Mouse (Mus musculus) testis, adult 2 months (tissue): ENCODE results near the gene Myh9. TPM values are rescaled to one million over a fixed set of nuclear protein-coding genes. Genes with fewer than 3 reads are reported as not detected.

Experiments used
- H3K27ac ChIP-seq: fragments of 200-500 bp; 2 replicates; pipeline ENCODE4 v1.5.1; 2012; ENCODE audit warnings: low read depth, low read length; ENCODE audit not compliant: control insufficient read depth, insufficient read depth
- H3K27me3 ChIP-seq: fragments of 200-500 bp; 2 replicates; pipeline ENCODE4 v1.6.1; 2012; ENCODE audit warnings: mild to moderate bottlenecking, low read length, moderate library complexity; ENCODE audit not compliant: control insufficient read depth, insufficient read depth
- H3K36me3 ChIP-seq: fragments of 200-500 bp; 2 replicates; pipeline ENCODE4 v1.6.1; 2012; ENCODE audit warnings: mild to moderate bottlenecking, low read length; ENCODE audit not compliant: control insufficient read depth, insufficient read depth
- H3K4me1 ChIP-seq: fragments of 200-500 bp; 2 replicates; pipeline ENCODE4 v1.6.1; 2012; ENCODE audit warnings: low read length; ENCODE audit not compliant: control insufficient read depth, insufficient read depth
- H3K4me3 ChIP-seq: fragments of 200-500 bp; 2 replicates; pipeline ENCODE4 v1.5.1; 2012; ENCODE audit warnings: low read depth, mild to moderate bottlenecking, low read length, moderate library complexity, mixed read lengths; ENCODE audit not compliant: control insufficient read depth
- CTCF ChIP-seq: fragments of 200-500 bp; IDR thresholded peaks from 2 replicates; pipeline ENCODE4 v1.5.1; 2012; ENCODE audit warnings: low read depth, mild to moderate bottlenecking, inconsistent platforms, low read length, moderate library complexity; ENCODE audit not compliant: control insufficient read depth, insufficient read depth, insufficient replicate concordance
- POLR2A ChIP-seq: fragments of 200-500 bp; IDR thresholded peaks from 2 replicates; pipeline ENCODE4 v1.6.1; 2012; ENCODE audit warnings: low read depth, mild to moderate bottlenecking, inconsistent platforms, low read length, moderate library complexity; ENCODE audit not compliant: control insufficient read depth
- polyA plus RNA-seq: library from polyadenylated mRNA; depleted of rRNA; stranded (reverse); fragments of >200 nt; gene quantifications from 2 replicates; pipeline ENCODE4 v1.2.3, GENCODE M21; 2012

The Myh9 gene
- polyA plus RNA-seq, 1 experiment: 4.5 TPM

- H3K27me3 ChIP-seq: no peaks in the 10 kb centered on the region
- peaks cover 4% of the 10 kb centered on the region for H3K4me1 ChIP-seq
- no peak overlapping the region for H3K27ac ChIP-seq
- H3K4me3 ChIP-seq: no peak overlapping the region
- TF ChIP-seq CTCF (no peak), POLR2A (no peak)
- H3K36me3 ChIP-seq: no peaks in the 10 kb centered on the region
Observed at GRCm38 (mm10) chr15:77794138-77794907, 47.7 kb downstream of the Myh9 start.

DNA sequence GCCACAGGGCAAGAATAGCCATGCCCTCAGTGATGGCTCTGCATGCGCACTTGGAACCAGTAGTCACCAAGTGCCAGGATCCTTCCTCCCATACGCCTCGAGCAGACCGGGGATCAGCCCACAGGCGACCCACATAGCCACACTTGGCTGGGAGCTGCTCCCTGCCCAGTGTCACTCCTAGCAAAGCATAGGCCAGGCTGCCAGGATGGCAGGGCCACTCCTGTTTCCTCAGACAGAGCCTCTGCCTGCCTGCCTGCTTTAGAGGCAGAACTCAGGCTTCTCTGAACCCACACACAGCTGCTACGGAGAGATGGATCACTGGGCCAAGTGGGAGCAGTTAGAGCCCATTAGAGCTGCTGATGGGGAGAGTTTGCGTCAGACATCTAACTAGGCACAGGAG is 48.4 kb downstream of the Myh9 start:
- H3K4me3 ChIP-seq: no peak overlapping the region
- no peak for TF ChIP-seq POLR2A
- TF ChIP-seq CTCF: no peak
- H3K36me3 ChIP-seq: no peaks in the 10 kb centered on the region
- H3K27me3 ChIP-seq: no peaks in the 10 kb centered on the region
- no peak overlapping the region for H3K27ac ChIP-seq
- H3K4me1 ChIP-seq: peaks cover 2% of the 10 kb centered on the region

GRCm38 (mm10) chr15:77793094-77793493 is 48.9 kb downstream of the Myh9 start:
- peaks cover 2% of the 10 kb centered on the region for H3K4me1 ChIP-seq
- TF ChIP-seq POLR2A (no peak), CTCF (no peak)
- H3K36me3 ChIP-seq: no peaks in the 10 kb centered on the region
- no peak overlapping the region for H3K4me3 ChIP-seq
- no peaks in the 10 kb centered on the region for H3K27me3 ChIP-seq
- no peak overlapping the region for H3K27ac ChIP-seq

DNA sequence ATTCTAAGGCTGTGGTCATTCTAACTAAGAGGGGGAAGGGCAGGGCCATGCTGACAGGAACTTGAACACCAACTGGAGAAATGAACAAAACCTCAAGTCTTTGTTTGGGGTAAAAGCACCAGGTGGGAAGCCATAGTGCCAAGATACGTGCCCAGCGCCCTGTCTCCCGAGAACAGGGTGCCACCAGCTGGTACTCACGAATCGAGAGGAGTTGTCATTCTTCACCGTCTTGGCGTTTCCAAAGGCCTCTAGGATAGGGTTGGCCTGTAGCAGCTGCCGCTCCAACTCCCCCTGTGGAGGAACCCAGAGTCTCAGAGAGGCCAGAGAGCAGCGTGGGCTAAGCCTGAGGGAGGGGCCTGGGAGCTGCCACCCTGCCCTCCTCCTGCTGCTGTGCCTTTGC is 49.9 kb downstream of the Myh9 start:
- Histone ChIP-seq H3K27me3 (no peaks in the 10 kb centered on the region), H3K27ac (no peak overlapping the region), H3K36me3 (no peaks in the 10 kb centered on the region), H3K4me1 (peaks cover 4% of the 10 kb centered on the region), H3K4me3 (no peak overlapping the region)
- no peak for TF ChIP-seq CTCF
- no peak for TF ChIP-seq POLR2A

DNA sequence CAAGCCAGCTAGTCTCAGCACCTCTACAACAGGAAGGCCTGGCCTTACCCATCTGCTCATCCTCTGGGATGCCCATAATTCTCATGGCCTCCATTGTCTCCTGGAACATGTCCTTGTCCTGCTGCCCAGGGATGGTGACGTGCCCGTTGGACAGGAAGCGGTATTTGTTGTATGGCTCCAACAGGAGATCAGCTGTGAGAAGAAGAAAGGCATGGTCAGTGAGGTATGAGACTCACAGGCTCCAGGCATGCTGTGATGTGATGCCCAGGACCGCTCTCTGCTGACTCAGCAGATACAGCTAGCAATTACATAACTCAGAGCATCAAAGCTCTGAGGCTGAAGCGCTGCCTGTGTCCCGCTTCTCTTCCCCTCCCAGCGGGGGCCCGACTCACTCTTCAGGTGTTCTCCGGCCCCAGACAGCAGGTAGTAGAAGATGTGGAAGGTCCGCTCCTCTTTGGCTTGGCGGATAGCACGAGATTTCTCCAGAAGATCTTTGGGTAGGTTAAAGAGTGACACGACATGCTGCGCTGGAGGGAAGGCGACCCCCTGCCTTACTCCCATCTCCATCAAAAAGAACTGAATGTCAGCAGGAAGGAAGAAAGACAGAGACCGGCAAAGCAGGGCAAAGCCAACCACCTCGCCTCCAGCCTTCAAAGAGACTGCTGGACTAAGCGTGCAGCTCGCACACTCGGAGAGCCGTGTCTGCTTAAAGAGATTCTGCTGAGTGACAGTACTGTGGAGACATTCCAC is 51.1 kb downstream of the Myh9 start:
- Histone ChIP-seq H3K36me3 (no peaks in the 10 kb centered on the region), H3K4me1 (peaks cover 4% of the 10 kb centered on the region), H3K4me3 (no peak overlapping the region), H3K27ac (no peak overlapping the region), H3K27me3 (no peaks in the 10 kb centered on the region)
- TF ChIP-seq CTCF (no peak), POLR2A (no peak)

DNA sequence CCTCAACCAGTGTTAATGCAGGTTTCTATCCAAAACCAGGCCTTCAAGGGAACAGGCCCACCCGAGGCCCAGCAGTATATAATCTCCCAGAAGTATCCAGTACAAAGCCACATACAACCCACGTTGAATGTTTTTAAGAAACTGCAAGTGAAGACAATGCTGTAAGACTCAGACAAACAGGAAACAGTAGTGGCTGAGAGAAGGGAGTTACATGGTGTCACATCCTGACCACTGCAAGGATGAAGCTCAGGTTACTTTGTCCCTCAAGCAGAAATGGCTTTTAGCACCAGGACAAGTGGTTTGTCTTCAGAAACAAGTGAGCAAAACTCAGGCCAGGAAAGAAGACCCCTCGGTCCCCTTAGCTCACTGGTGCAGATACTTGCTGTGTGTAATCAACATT is 52.8 kb downstream of the Myh9 start:
- no peak overlapping the region for H3K4me3 ChIP-seq
- H3K36me3 ChIP-seq: no peaks in the 10 kb centered on the region
- TF ChIP-seq POLR2A (no peak), CTCF (no peak)
- H3K27ac ChIP-seq: no peak overlapping the region
- peaks cover 11% of the 10 kb centered on the region for H3K4me1 ChIP-seq
- no peaks in the 10 kb centered on the region for H3K27me3 ChIP-seq

DNA sequence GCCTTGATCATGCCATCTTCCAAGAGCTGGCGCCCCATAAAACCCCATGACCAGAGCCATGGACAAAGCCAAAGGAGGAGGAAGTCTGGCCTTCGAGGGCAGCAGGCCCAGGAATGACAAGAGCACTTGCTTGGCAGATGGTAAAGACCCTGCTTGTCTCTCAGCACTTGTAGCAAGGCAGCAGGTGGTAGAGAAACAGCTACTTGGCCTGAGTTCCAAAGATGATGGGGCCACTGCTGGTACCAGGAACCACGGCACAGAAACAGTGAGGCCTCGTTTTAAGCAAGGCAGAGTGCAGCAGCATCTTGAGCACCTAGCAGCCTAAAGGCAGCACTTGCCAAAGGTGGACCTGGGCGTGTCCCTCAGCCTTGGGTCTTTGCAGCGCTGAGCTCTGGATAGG is 53.6 kb downstream of the Myh9 start:
- no peak for TF ChIP-seq CTCF
- TF ChIP-seq POLR2A: no peak
- H3K36me3 ChIP-seq: no peaks in the 10 kb centered on the region
- H3K4me1 ChIP-seq: peaks cover 15% of the 10 kb centered on the region
- no peak overlapping the region for H3K27ac ChIP-seq
- no peaks in the 10 kb centered on the region for H3K27me3 ChIP-seq
- peak overlapping the region; percentile 46 for H3K4me3 ChIP-seq

- TF ChIP-seq POLR2A (no peak), CTCF (no peak)
- H3K27ac ChIP-seq: no peak overlapping the region
- no peaks in the 10 kb centered on the region for H3K36me3 ChIP-seq
- H3K27me3 ChIP-seq: no peaks in the 10 kb centered on the region
- no peak overlapping the region for H3K4me3 ChIP-seq
- peaks cover 13% of the 10 kb centered on the region for H3K4me1 ChIP-seq
Observed at GRCm38 (mm10) chr15:77785807-77786206, 56.2 kb downstream of the Myh9 start.
